Mouse (Mus musculus) CH12.LX (cell line): ENCODE measurements around the gene Adora3. TPM values are rescaled to one million over a fixed set of nuclear protein-coding genes. Genes with fewer than 3 reads are reported as not detected.

Source experiments
- DNase-seq: peaks from one replicate; pipeline ENCODE4 v3.0.0-alpha.2; 2013; ENCODE audit errors: extremely low read depth
- H3K27ac ChIP-seq: 2 replicates; pipeline ENCODE4 v1.5.1; 2012; ENCODE audit warnings: low read depth, mild to moderate bottlenecking, control low read depth, moderate library complexity; ENCODE audit not compliant: insufficient read depth
- H3K27me3 ChIP-seq: replicated peaks from 2 replicates; pipeline ENCODE3; 2012; ENCODE audit warnings: inconsistent platforms
- H3K36me3 ChIP-seq, 2 experiments: replicated peaks in 1 of 2; 2 replicates each; pipeline versions ENCODE3 to v1.6.1; 2012; ENCODE audit warnings: inconsistent platforms in 1 of 2, low read length in 1 of 2, mild to moderate bottlenecking in 1 of 2, mixed read lengths in 1 of 2, moderate library complexity in 1 of 2; ENCODE audit not compliant: control insufficient read depth in 1 of 2, insufficient read depth in 1 of 2
- H3K4me1 ChIP-seq, 2 experiments: 2 replicates each; pipeline ENCODE4 v1.6.1; 2012; ENCODE audit warnings: inconsistent platforms in 1 of 2, moderate library complexity in 1 of 2; ENCODE audit not compliant: insufficient read depth in 2 of 2, control insufficient read depth in 1 of 2
- H3K4me2 ChIP-seq: 2 replicates; pipeline ENCODE4 v1.6.1; 2012; ENCODE audit warnings: low read depth, mild to moderate bottlenecking, control low read depth; ENCODE audit not compliant: poor library complexity, insufficient read depth, severe bottlenecking
- H3K4me3 ChIP-seq, 3 experiments: fragments of 150-350 bp in 1 of 3; sonication (generic) in 1 of 3; replicated peaks in 1 of 3; 2 replicates each; pipeline versions ENCODE3 to v1.5.1; 2011 to 2012; ENCODE audit warnings: low read depth in 2 of 3, low read length in 2 of 3, mild to moderate bottlenecking in 2 of 3, moderate library complexity in 2 of 3, control low read depth in 1 of 3, improper control_type of control experiment in 1 of 3, inconsistent platforms in 1 of 3, mixed read lengths in 1 of 3; ENCODE audit not compliant: poor library complexity in 1 of 3
- H3K79me2 ChIP-seq: replicated peaks from 2 replicates; pipeline ENCODE4 v1.6.1; 2012; ENCODE audit warnings: mild to moderate bottlenecking, moderate library complexity; ENCODE audit not compliant: control insufficient read depth, poor library complexity, insufficient read depth, severe bottlenecking; ENCODE audit errors: extremely low read depth
- H3K9ac ChIP-seq: 2 replicates; pipeline ENCODE4 v1.6.1; 2012; ENCODE audit warnings: low read depth, mild to moderate bottlenecking, control low read depth, moderate library complexity; ENCODE audit not compliant: insufficient read depth
- H3K9me3 ChIP-seq: replicated peaks from 2 replicates; pipeline ENCODE3; 2012; ENCODE audit warnings: low read length, inconsistent platforms, mixed read lengths
- BHLHE40 ChIP-seq: IDR thresholded peaks from 2 replicates; pipeline ENCODE4 v1.6.1; 2011; ENCODE audit warnings: mild to moderate bottlenecking, low read depth, low read length, improper control_type of control experiment
- CTCF ChIP-seq, 2 experiments: IDR thresholded peaks in 1 of 2; conservative IDR thresholded peaks in 1 of 2; 2 replicates each; pipeline ENCODE4 v1.5.1; 2011 to 2012; ENCODE audit warnings: low read depth in 2 of 2, low read length in 2 of 2, improper control_type of control experiment in 1 of 2, inconsistent platforms in 1 of 2, mild to moderate bottlenecking in 1 of 2, moderate library complexity in 1 of 2
- ELF1 ChIP-seq: IDR thresholded peaks from 2 replicates; pipeline ENCODE4 v1.6.1; 2014; ENCODE audit warnings: low read depth, mild to moderate bottlenecking, inconsistent platforms, low read length, improper control_type of control experiment
- EP300 ChIP-seq: IDR thresholded peaks from 2 replicates; pipeline ENCODE4 v1.6.1; 2011; ENCODE audit warnings: low read length, improper control_type of control experiment
- ETS1 ChIP-seq: conservative IDR thresholded peaks from 2 replicates; pipeline ENCODE4 v1.6.1; 2012; ENCODE audit warnings: low read depth, mild to moderate bottlenecking, inconsistent platforms, low read length, improper control_type of control experiment, moderate library complexity
- GABPA ChIP-seq: IDR thresholded peaks from 2 replicates; pipeline ENCODE4 v1.6.1; 2012; ENCODE audit warnings: low read depth, low read length, improper control_type of control experiment, inconsistent platforms; ENCODE audit not compliant: insufficient replicate concordance
- HCFC1 ChIP-seq: IDR thresholded peaks from 2 replicates; pipeline ENCODE4 v1.6.1; 2012; ENCODE audit warnings: low read depth, mild to moderate bottlenecking, inconsistent platforms, low read length, improper control_type of control experiment
- IRF4 ChIP-seq: IDR thresholded peaks from 2 replicates; pipeline ENCODE4 v1.6.1; 2014; ENCODE audit warnings: low read depth, mild to moderate bottlenecking, inconsistent platforms, low read length, improper control_type of control experiment
- JUN ChIP-seq: IDR thresholded peaks from 2 replicates; pipeline ENCODE4 v1.6.1; 2011; ENCODE audit warnings: low read depth, mild to moderate bottlenecking, low read length, improper control_type of control experiment, moderate library complexity; ENCODE audit not compliant: insufficient read depth
- KAT2A ChIP-seq: IDR thresholded peaks from 2 replicates; pipeline ENCODE4 v1.6.1; 2012; ENCODE audit warnings: low read length, improper control_type of control experiment, inconsistent platforms; ENCODE audit not compliant: insufficient replicate concordance
- MAFK ChIP-seq: IDR thresholded peaks from 2 replicates; pipeline ENCODE4 v1.6.1; 2011; ENCODE audit warnings: low read length, improper control_type of control experiment; ENCODE audit not compliant: insufficient replicate concordance
- MAX ChIP-seq: IDR thresholded peaks from 2 replicates; pipeline ENCODE4 v1.6.1; 2011; ENCODE audit warnings: low read length, improper control_type of control experiment
- MAZ ChIP-seq: IDR thresholded peaks from 2 replicates; pipeline ENCODE4 v1.6.1; 2012; ENCODE audit warnings: low read depth, mild to moderate bottlenecking, inconsistent platforms, low read length, improper control_type of control experiment, moderate library complexity
- MEF2A ChIP-seq: IDR thresholded peaks from 2 replicates; pipeline ENCODE4 v1.6.1; 2014; ENCODE audit warnings: low read depth, mild to moderate bottlenecking, inconsistent platforms, low read length, improper control_type of control experiment, borderline replicate concordance
- MXI1 ChIP-seq: IDR thresholded peaks from 2 replicates; pipeline ENCODE4 v1.6.1; 2011; ENCODE audit warnings: mild to moderate bottlenecking, low read depth, low read length, improper control_type of control experiment
- NELFE ChIP-seq: IDR thresholded peaks from 2 replicates; pipeline ENCODE4 v1.6.1; 2011; ENCODE audit warnings: low read depth, low read length, improper control_type of control experiment
- NRF1 ChIP-seq: IDR thresholded peaks from 2 replicates; pipeline ENCODE4 v1.6.1; 2014; ENCODE audit warnings: low read depth, mild to moderate bottlenecking, inconsistent platforms, low read length, improper control_type of control experiment, moderate library complexity
- PAX5 ChIP-seq: IDR thresholded peaks from 2 replicates; pipeline ENCODE4 v1.6.1; 2012; ENCODE audit warnings: low read length, inconsistent platforms, mixed read lengths
- POLR2A ChIP-seq: IDR thresholded peaks from 2 replicates; pipeline ENCODE4 v1.6.1; 2011; ENCODE audit warnings: low read depth, mild to moderate bottlenecking, improper control_type of control experiment, low read length
- RAD21 ChIP-seq: IDR thresholded peaks from 2 replicates; pipeline ENCODE4 v1.6.1; 2011; ENCODE audit warnings: low read depth, mild to moderate bottlenecking, low read length, improper control_type of control experiment, moderate library complexity
- SIN3A ChIP-seq: IDR thresholded peaks from 2 replicates; pipeline ENCODE4 v1.6.1; 2012; ENCODE audit warnings: low read length, improper control_type of control experiment, inconsistent platforms
- SMC3 ChIP-seq: IDR thresholded peaks from 2 replicates; pipeline ENCODE4 v1.6.1; 2011; ENCODE audit warnings: low read depth, low read length, improper control_type of control experiment
- TCF12 ChIP-seq: IDR thresholded peaks from 2 replicates; pipeline ENCODE4 v1.6.1; 2014; ENCODE audit warnings: low read depth, mild to moderate bottlenecking, inconsistent platforms, low read length, improper control_type of control experiment
- USF1 ChIP-seq: IDR thresholded peaks from 2 replicates; pipeline ENCODE4 v1.6.1; 2014; ENCODE audit warnings: low read depth, mild to moderate bottlenecking, inconsistent platforms, low read length, improper control_type of control experiment
- ZC3H11A ChIP-seq: IDR thresholded peaks from 2 replicates; pipeline ENCODE4 v1.6.1; 2012; ENCODE audit warnings: low read depth, mild to moderate bottlenecking, inconsistent platforms, low read length, improper control_type of control experiment
- ZNF384 ChIP-seq: IDR thresholded peaks from 2 replicates; pipeline ENCODE4 v1.6.1; 2012; ENCODE audit warnings: low read depth, low read length, improper control_type of control experiment, inconsistent platforms
- dilution Hi-C: fragments of 300-500 bp; cut with MboI; formaldehyde crosslinking; loops from 2 replicates; pipeline ENCODE4 v1.14.3; 2020; ENCODE audit warnings: low sequenced_read_pairs; ENCODE audit not compliant: extremely low pct_unique_long_range_greater_than_20kb, extremely low pct_ligation_motif_present
- in situ Hi-C: fragments of 300-500 bp; cut with MboI; formaldehyde crosslinking; loops from 3 replicates; pipeline ENCODE4 v1.14.3; 2019; ENCODE audit warnings: low sequenced_read_pairs, low pct_ligation_motif_present, low pct_unique_long_range_greater_than_20kb, mixed read lengths
- polyA plus RNA-seq: library from polyadenylated mRNA; unstranded; fragments of >175 nt; gene quantifications from 2 replicates; pipeline ENCODE4 v1.2.1, GENCODE M21; 2012; ENCODE audit warnings: low read depth; ENCODE audit not compliant: insufficient read length
- total RNA-seq, 2 experiments: library from RNA; depleted of rRNA; stranded (reverse); fragments of 300-350 nt in 1 of 2; fragments of >200 nt in 1 of 2; gene quantifications; 2 replicates each; pipeline ENCODE4 v1.2.3; 2012 to 2014

The Adora3 gene
- total and polyA plus RNA-seq, 3 experiments: 0.54 to 1.4 (median 1.1) TPM

DNA sequence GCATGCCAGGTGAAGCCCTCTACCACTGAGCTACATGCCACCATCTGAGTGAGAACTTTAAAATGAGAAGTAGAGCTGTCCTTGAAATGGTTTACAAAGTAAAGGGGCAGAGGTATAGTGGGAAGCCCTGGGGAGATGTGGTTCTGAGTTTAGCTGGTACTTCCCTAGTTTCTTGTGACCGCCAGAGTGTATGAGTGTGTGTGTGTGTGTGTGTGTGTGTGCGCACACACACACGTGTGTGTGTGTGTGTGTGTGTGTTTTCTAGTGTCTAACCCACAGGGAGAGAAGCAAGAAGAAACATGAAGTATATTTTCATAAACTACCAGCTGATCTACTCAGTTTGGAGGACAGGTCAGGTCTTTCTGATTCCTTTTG lies 57.5 kb downstream of the Adora3 start:
- peaks cover 0 to 29% of the 10 kb centered on the region in 2 experiments for H3K36me3 ChIP-seq
- in situ Hi-C loops: no loop called here
- no peak for TF ChIP-seq IRF4
- no peak for TF ChIP-seq ZNF384
- no peak for TF ChIP-seq ZC3H11A
- TF ChIP-seq MAFK: no peak
- TF ChIP-seq JUN: no peak
- TF ChIP-seq GABPA: no peak
- TF ChIP-seq MXI1: 0 out of 2 replicates have a peak, but pooled peaks have one; percentile 31
- TF ChIP-seq ELF1: no peak
- TF ChIP-seq POLR2A: no peak
- TF ChIP-seq MAZ: no peak
- peak; percentile 26; the same call in 1 of the 2 replicates for TF ChIP-seq EP300
- no peak for TF ChIP-seq MEF2A
- TF ChIP-seq SMC3: no peak
- no peak for TF ChIP-seq PAX5
- 0 out of 2 replicates have a peak, but pooled peaks have one; percentile 26 for TF ChIP-seq MAX
- TF ChIP-seq KAT2A: 0 out of 2 replicates have a peak, but pooled peaks have one; percentile 27
- no peak for TF ChIP-seq NELFE
- TF ChIP-seq NRF1: no peak
- peak; percentile 70 for TF ChIP-seq BHLHE40
- no peaks in the 10 kb centered on the region for H3K9me3 ChIP-seq
- H3K79me2 ChIP-seq: no peaks in the 10 kb centered on the region
- no peaks in the 10 kb centered on the region for H3K27me3 ChIP-seq
- peaks cover 15 to 51% of the 10 kb centered on the region in 2 experiments for H3K4me1 ChIP-seq
- no peak overlapping the region for H3K4me3 ChIP-seq
- dilution Hi-C loops: no loop called here
- no peak for DNase-seq
- no peak overlapping the region for H3K9ac ChIP-seq
- H3K4me2 ChIP-seq: no peak overlapping the region
- no peak overlapping the region for H3K27ac ChIP-seq

DNA sequence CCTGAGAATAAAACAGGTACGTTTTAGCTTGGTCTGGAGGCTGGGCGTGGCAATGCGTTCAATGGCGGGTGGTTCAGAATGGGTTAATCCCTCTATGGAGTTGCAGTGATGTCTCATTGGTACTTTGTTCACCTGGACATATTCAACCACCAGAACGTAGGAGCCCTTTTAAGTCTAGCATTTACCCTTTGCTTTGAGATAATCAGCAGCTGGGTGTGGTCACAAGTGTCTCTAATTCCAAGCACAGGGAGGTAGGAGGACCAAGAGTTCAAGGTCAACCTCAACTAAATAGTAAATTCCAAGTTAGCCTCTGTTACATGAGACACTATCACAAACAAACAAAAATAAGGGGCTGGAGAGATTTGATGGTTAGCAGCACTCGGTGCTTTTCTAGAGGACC lies 58.1 kb downstream of the Adora3 start:
- dilution Hi-C loops (no loop called here), in situ Hi-C loops (no loop called here)
- Histone ChIP-seq H3K27me3 (no peaks in the 10 kb centered on the region), H3K4me1 (peaks cover 15 to 50% of the 10 kb centered on the region in 2 experiments), H3K79me2 (no peaks in the 10 kb centered on the region), H3K27ac (no peak overlapping the region), H3K9ac (no peak overlapping the region), H3K9me3 (no peaks in the 10 kb centered on the region), H3K36me3 (peaks cover 0 to 29% of the 10 kb centered on the region in 2 experiments), H3K4me2 (no peak overlapping the region), H3K4me3 (no peak overlapping the region)
- TF ChIP-seq TCF12 (no peak), MAZ (no peak), HCFC1 (no peak), SIN3A (no peak), ETS1 (no peak), RAD21 (no peak), JUN (no peak), USF1 (no peak), CTCF (conservative IDR thresholded peaks at IDR 0.05 in 1 of 2, IDR thresholded peaks at IDR 0.05 in 1 of 2; ENCODE audit: low read depth in 2 of 2, low read length in 2 of 2) (no peak), GABPA (no peak), MXI1 (no peak), KAT2A (no peak), POLR2A (no peak)
- no peak for DNase-seq
